Mouse (Mus musculus) MEL (cell line): Measurements from ENCODE around the gene Hexim1. TPM values are rescaled to one million over a fixed set of nuclear protein-coding genes. Genes with fewer than 3 reads are reported as not detected.

ENCODE experiments used
- DNase-seq: peaks from one replicate; pipeline ENCODE4 v3.0.0; 2011; ENCODE audit warnings: low read depth, low spot score
- H3K27ac ChIP-seq: 2 replicates; pipeline ENCODE4 v1.5.1; 2012; ENCODE audit warnings: low read depth, mild to moderate bottlenecking, control low read depth, low read length, moderate library complexity; ENCODE audit not compliant: control insufficient read depth
- H3K27me3 ChIP-seq, 2 experiments: fragments of 150-350 bp in 1 of 2; sonication (generic) in 1 of 2; 2 replicates each; pipeline ENCODE4 v1.6.1; 2012; ENCODE audit warnings: low read length in 2 of 2, mild to moderate bottlenecking in 2 of 2, improper control_type of control experiment in 1 of 2, moderate library complexity in 1 of 2; ENCODE audit not compliant: insufficient read depth in 2 of 2, control insufficient read depth in 1 of 2
- H3K36me3 ChIP-seq, 2 experiments: 2 replicates each; pipeline ENCODE4 v1.6.1; 2012 to 2014; ENCODE audit warnings: low read length in 2 of 2, improper control_type of control experiment in 1 of 2, inconsistent platforms in 1 of 2, mild to moderate bottlenecking in 1 of 2; ENCODE audit not compliant: insufficient read depth in 2 of 2, control insufficient read depth in 1 of 2
- H3K4me1 ChIP-seq, 2 experiments: fragments of 150-350 bp in 1 of 2; sonication (generic) in 1 of 2; 2 replicates each; pipeline ENCODE4 v1.6.1; 2012; ENCODE audit warnings: low read length in 2 of 2, improper control_type of control experiment in 1 of 2, mild to moderate bottlenecking in 1 of 2; ENCODE audit not compliant: insufficient read depth in 2 of 2, control insufficient read depth in 1 of 2
- H3K4me3 ChIP-seq, 2 experiments: fragments of 150-350 bp in 1 of 2; sonication (generic) in 1 of 2; 2 replicates each; pipeline ENCODE4 v1.5.1; 2012; ENCODE audit warnings: low read depth in 2 of 2, low read length in 2 of 2, mild to moderate bottlenecking in 2 of 2, moderate library complexity in 2 of 2, control low read depth in 1 of 2, improper control_type of control experiment in 1 of 2; ENCODE audit not compliant: control insufficient read depth in 1 of 2, insufficient read depth in 1 of 2
- H3K79me2 ChIP-seq: 2 replicates; pipeline ENCODE4 v1.6.1; 2012; ENCODE audit warnings: mild to moderate bottlenecking, low read length, moderate library complexity; ENCODE audit not compliant: control insufficient read depth, poor library complexity, insufficient read depth
- H3K9ac ChIP-seq: 2 replicates; pipeline ENCODE4 v1.6.1; 2012; ENCODE audit warnings: low read depth, mild to moderate bottlenecking, control low read depth, low read length, moderate library complexity; ENCODE audit not compliant: control insufficient read depth, poor library complexity, severe bottlenecking
- H3K9me3 ChIP-seq: fragments of 150-350 bp; sonication (generic); replicated peaks from 2 replicates; pipeline ENCODE4 v1.6.1; 2012; ENCODE audit warnings: mild to moderate bottlenecking, low read length, improper control_type of control experiment, moderate library complexity; ENCODE audit not compliant: insufficient read depth
- CHD1 ChIP-seq: IDR thresholded peaks from 2 replicates; pipeline ENCODE4 v1.6.1; 2012; ENCODE audit warnings: low read depth, mild to moderate bottlenecking, inconsistent platforms, low read length, improper control_type of control experiment
- CTCF ChIP-seq, 3 experiments: IDR thresholded peaks in 2 of 3; conservative IDR thresholded peaks in 1 of 3; 2 replicates each; pipeline ENCODE4 v1.5.1; 2011 to 2012; ENCODE audit warnings: low read length in 3 of 3, low read depth in 2 of 3, mild to moderate bottlenecking in 2 of 3, improper control_type of control experiment in 1 of 3, inconsistent platforms in 1 of 3, mixed read lengths in 1 of 3, moderate library complexity in 1 of 3; ENCODE audit not compliant: control insufficient read depth in 1 of 3, insufficient read depth in 1 of 3, poor library complexity in 1 of 3, severe bottlenecking in 1 of 3
- E2F4 ChIP-seq: IDR thresholded peaks from 2 replicates; pipeline ENCODE4 v1.6.1; 2011; ENCODE audit warnings: low read depth, low read length, improper control_type of control experiment, borderline replicate concordance
- ELF1 ChIP-seq: IDR thresholded peaks from 2 replicates; pipeline ENCODE4 v1.6.1; 2014; ENCODE audit warnings: low read depth, mild to moderate bottlenecking, inconsistent platforms, low read length, improper control_type of control experiment, moderate library complexity
- EP300 ChIP-seq, 2 experiments: IDR thresholded peaks; 2 replicates each; pipeline ENCODE4 v1.6.1; 2011; ENCODE audit warnings: improper control_type of control experiment in 2 of 2, low read length in 2 of 2, low read depth in 1 of 2, mild to moderate bottlenecking in 1 of 2
- ETS1 ChIP-seq: IDR thresholded peaks from 2 replicates; pipeline ENCODE4 v1.6.1; 2012; ENCODE audit warnings: low read depth, mild to moderate bottlenecking, inconsistent platforms, low read length, improper control_type of control experiment, moderate library complexity
- GATA1 ChIP-seq: IDR thresholded peaks from 2 replicates; pipeline ENCODE4 v1.6.1; 2011; ENCODE audit warnings: low read depth, low read length, improper control_type of control experiment
- MAFK ChIP-seq: IDR thresholded peaks from 2 replicates; pipeline ENCODE4 v1.6.1; 2011; ENCODE audit warnings: low read depth, mild to moderate bottlenecking, low read length, improper control_type of control experiment, borderline replicate concordance
- MAZ ChIP-seq: IDR thresholded peaks from 2 replicates; pipeline ENCODE4 v1.6.1; 2012; ENCODE audit warnings: low read depth, mild to moderate bottlenecking, inconsistent platforms, low read length, improper control_type of control experiment
- MXI1 ChIP-seq: IDR thresholded peaks from 2 replicates; pipeline ENCODE4 v1.6.1; 2011; ENCODE audit warnings: mild to moderate bottlenecking, low read depth, low read length, improper control_type of control experiment
- NRF1 ChIP-seq: IDR thresholded peaks from 2 replicates; pipeline ENCODE4 v1.6.1; 2014; ENCODE audit warnings: low read depth, mild to moderate bottlenecking, inconsistent platforms, low read length, improper control_type of control experiment, moderate library complexity; ENCODE audit not compliant: poor library complexity, insufficient read depth, severe bottlenecking
- POLR2AphosphoS2 ChIP-seq: IDR thresholded peaks from 2 replicates; pipeline ENCODE4 v1.6.1; 2011; ENCODE audit warnings: low read length, improper control_type of control experiment
- POLR2AphosphoS5 ChIP-seq: IDR thresholded peaks from 2 replicates; pipeline ENCODE4 v1.6.1; 2012; ENCODE audit warnings: low read depth, borderline replicate concordance, mild to moderate bottlenecking, inconsistent platforms, low read length, moderate library complexity, mixed read lengths
- RAD21 ChIP-seq: IDR thresholded peaks from 2 replicates; pipeline ENCODE4 v1.6.1; 2011; ENCODE audit warnings: mild to moderate bottlenecking, low read depth, low read length, improper control_type of control experiment
- RCOR1 ChIP-seq: IDR thresholded peaks from 2 replicates; pipeline ENCODE4 v1.6.1; 2012; ENCODE audit warnings: low read depth, mild to moderate bottlenecking, inconsistent platforms, low read length, improper control_type of control experiment
- TBP ChIP-seq: IDR thresholded peaks from 2 replicates; pipeline ENCODE4 v1.8.0; 2011; ENCODE audit warnings: low read depth, low read length, improper control_type of control experiment
- USF1 ChIP-seq: IDR thresholded peaks from 2 replicates; pipeline ENCODE4 v1.6.1; 2014; ENCODE audit warnings: low read depth, mild to moderate bottlenecking, inconsistent platforms, low read length, improper control_type of control experiment, moderate library complexity
- USF2 ChIP-seq, 2 experiments: IDR thresholded peaks; 2 replicates each; pipeline ENCODE4 v1.6.1; 2011 to 2012; ENCODE audit warnings: improper control_type of control experiment in 2 of 2, low read length in 2 of 2, borderline replicate concordance in 1 of 2, inconsistent platforms in 1 of 2, low read depth in 1 of 2, mild to moderate bottlenecking in 1 of 2; ENCODE audit not compliant: insufficient read depth in 1 of 2
- ZC3H11A ChIP-seq: IDR thresholded peaks from 2 replicates; pipeline ENCODE4 v1.6.1; 2012; ENCODE audit warnings: low read depth, mild to moderate bottlenecking, inconsistent platforms, low read length, improper control_type of control experiment
- ZKSCAN1 ChIP-seq: IDR thresholded peaks from 2 replicates; pipeline ENCODE4 v1.6.1; 2012; ENCODE audit warnings: low read depth, mild to moderate bottlenecking, inconsistent platforms, low read length, improper control_type of control experiment, moderate library complexity
- ZNF384 ChIP-seq: IDR thresholded peaks from 2 replicates; pipeline ENCODE4 v1.6.1; 2012; ENCODE audit warnings: low read depth, mild to moderate bottlenecking, inconsistent platforms, low read length, improper control_type of control experiment
- polyA plus RNA-seq, 2 experiments: library from polyadenylated mRNA; stranded (reverse) in 1 of 2; unstranded in 1 of 2; fragments of >175 nt in 1 of 2; fragments of >200 nt in 1 of 2; gene quantifications; 2 replicates each; pipeline versions ENCODE4 v1.2.1 to v1.2.4; 2012; ENCODE audit warnings: low replicate concordance in 2 of 2, low read depth in 1 of 2; ENCODE audit not compliant: insufficient read length in 2 of 2, insufficient read depth in 1 of 2, missing spikeins in 1 of 2
- total RNA-seq: library from RNA; depleted of rRNA; stranded (reverse); fragments of 300-350 nt; gene quantifications from 2 replicates; pipeline ENCODE4 v1.2.3, GENCODE M21; 2012

Hexim1 gene
- total and polyA plus RNA-seq, 3 experiments: 17.3 to 25.4 TPM; not detected in 1

DNA sequence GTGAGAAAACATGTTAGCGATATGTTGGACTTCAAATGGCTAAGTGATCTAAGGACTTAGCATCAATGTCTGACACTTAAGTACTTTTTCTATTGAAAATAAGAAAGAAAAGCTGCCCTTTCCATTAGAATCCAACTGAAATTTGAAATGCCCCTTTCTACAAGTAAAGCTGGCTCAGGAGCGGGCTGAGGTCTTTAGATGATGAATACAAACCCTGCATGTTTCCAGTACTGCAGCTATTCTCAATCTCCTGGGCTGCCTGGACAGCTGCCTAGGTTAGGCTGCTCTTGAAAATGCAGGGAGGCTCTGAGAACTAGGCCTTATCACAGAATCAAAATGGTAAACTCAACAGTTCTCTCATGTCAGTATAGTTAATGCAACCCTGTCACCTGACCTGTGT, 2.8 kb downstream of the Hexim1 start:
- Histone ChIP-seq H3K79me2 (peaks cover 29% of the 10 kb centered on the region), H3K9me3 (no peaks in the 10 kb centered on the region), H3K4me3 (no peak overlapping the region), H3K9ac (0 out of 2 replicates have a peak overlapping the region, but pooled peaks have one; percentile 15), H3K27me3 (no peaks in the 10 kb centered on the region), H3K36me3 (peaks cover 0 to 13% of the 10 kb centered on the region in 2 experiments; a peak in 2 of 4 replicates), H3K27ac (no peak overlapping the region), H3K4me1 (peaks cover 4 to 6% of the 10 kb centered on the region in 2 experiments; a peak in 3 of 4 replicates)
- TF ChIP-seq USF1 (peak; percentile 66; the same call in 1 of the 2 replicates), EP300 (IDR thresholded peaks at IDR 0.05; ENCODE audit: low read depth in 1 of 2, low read length in 2 of 2) (no peak)
- DNase-seq: peak; percentile 47

DNA sequence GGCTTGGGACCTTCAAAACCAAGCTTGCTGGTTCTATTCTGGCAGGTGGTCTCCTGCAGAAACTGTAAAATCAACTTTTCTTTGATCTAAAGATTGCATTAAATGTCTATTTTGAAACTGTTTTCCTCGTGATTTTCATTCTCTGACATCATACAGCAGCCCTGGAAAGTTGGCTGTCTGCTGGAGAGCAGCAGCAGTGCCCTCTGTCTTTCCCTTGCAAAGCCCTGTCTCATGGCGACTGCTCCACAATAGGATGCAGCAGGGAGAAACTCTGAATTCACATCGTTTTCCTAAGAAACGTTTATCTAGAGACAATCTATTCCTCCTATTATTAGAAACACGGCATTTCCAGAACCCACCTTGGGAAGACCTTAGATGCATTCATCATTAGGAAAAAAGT, 3.6 kb downstream of the Hexim1 start:
- H3K9me3 ChIP-seq: no peaks in the 10 kb centered on the region
- no peak overlapping the region for H3K27ac ChIP-seq
- no peaks in the 10 kb centered on the region for H3K27me3 ChIP-seq
- H3K9ac ChIP-seq: no peak overlapping the region
- TF ChIP-seq TBP (no peak), EP300 (IDR thresholded peaks at IDR 0.05; ENCODE audit: low read depth in 1 of 2, low read length in 2 of 2) (no peak), ZC3H11A (no peak), RAD21 (no peak), E2F4 (no peak), POLR2AphosphoS2 (no peak), ZNF384 (no peak), MAZ (no peak), GATA1 (no peak), USF2 (IDR thresholded peaks at IDR 0.05; ENCODE audit: borderline replicate concordance in 1 of 2, insufficient read depth in 1 of 2, low read depth in 1 of 2, low read length in 2 of 2) (no peak), MAFK (no peak), ZKSCAN1 (no peak), ETS1 (no peak), CHD1 (no peak), NRF1 (no peak), POLR2AphosphoS5 (no peak), ELF1 (no peak), CTCF (IDR thresholded peaks at IDR 0.05 in 2 of 3, conservative IDR thresholded peaks at IDR 0.05 in 1 of 3; ENCODE audit: control insufficient read depth in 1 of 3, insufficient read depth in 1 of 3, low read depth in 2 of 3, low read length in 3 of 3, poor library complexity in 1 of 3, severe bottlenecking in 1 of 3) (no peak), RCOR1 (no peak), MXI1 (no peak)
- TF ChIP-seq, all 39 proteins: peak for 0
- Histone ChIP-seq H3K79me2 (peaks cover 25% of the 10 kb centered on the region), H3K36me3 (peaks cover 0 to 7% of the 10 kb centered on the region in 2 experiments; a peak in 2 of 4 replicates), H3K4me3 (no peak overlapping the region), H3K4me1 (peaks cover 0 to 3% of the 10 kb centered on the region in 2 experiments; a peak in 2 of 4 replicates)
- no peak for DNase-seq
